Mouse (Mus musculus): Measurements from ENCODE around the gene Ppp2r2c.

DNA sequence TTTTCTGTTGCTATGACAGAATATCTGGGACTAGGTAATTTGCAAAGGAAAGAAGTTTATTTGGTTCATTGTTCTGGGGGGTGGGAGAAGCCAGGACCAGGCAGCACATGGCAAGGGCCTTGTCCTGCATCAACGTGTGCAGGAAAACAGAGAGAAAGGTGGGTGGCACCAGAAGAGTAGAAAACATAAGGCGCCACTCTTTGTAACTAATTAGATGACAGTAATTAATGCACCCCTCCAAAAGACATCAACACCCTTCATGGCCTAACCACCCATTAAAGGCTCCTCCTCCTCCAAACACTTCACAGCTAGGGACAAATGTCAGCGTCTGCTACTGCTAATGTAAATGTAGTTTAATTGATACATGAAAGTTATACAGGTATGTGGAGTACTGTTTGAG, 121.9 kb downstream of the Ppp2r2c start:
- TF ChIP-seq CTCF (IDR thresholded peaks at IDR 0.05; ENCODE audit: insufficient read depth, low read length) (no peak), POLR2A (IDR thresholded peaks at IDR 0.05; ENCODE audit: borderline replicate concordance, extremely low read depth, low read depth, low read length) (no peak)

Measured in lung, adult 2 months (tissue).